Mouse (Mus musculus) midbrain, embryonic 16.5 days (tissue): ENCODE data around the gene Col4a3. TPM values are rescaled to one million over a fixed set of nuclear protein-coding genes. Genes with fewer than 3 reads are reported as not detected.
A peak's percentile ranks its signal among the peaks of the same experiment; 100 is the strongest.

Experiments
- ATAC-seq: fragments of 200-750 bp; cut with Nextera tagmentation; 2 replicates; pipeline ENCODE4 v1.8.0; 2017; ENCODE audit warnings: moderate TSS enrichment
- H3K27ac ChIP-seq: fragments of 300-500 bp; sonication (generic); 2 replicates; pipeline ENCODE4 v1.5.1; 2014; ENCODE audit warnings: mild to moderate bottlenecking, low read length, mixed read lengths
- H3K27me3 ChIP-seq: fragments of 300-500 bp; sonication (generic); 2 replicates; pipeline ENCODE4 v1.6.1; 2014; ENCODE audit warnings: low read depth, low read length, mixed read lengths; ENCODE audit not compliant: control insufficient read depth, insufficient read depth
- H3K36me3 ChIP-seq: fragments of 300-500 bp; sonication (generic); 2 replicates; pipeline ENCODE4 v1.6.1; 2014; ENCODE audit warnings: mild to moderate bottlenecking, low read length, moderate library complexity, mixed read lengths; ENCODE audit not compliant: control insufficient read depth, insufficient read depth
- H3K4me1 ChIP-seq: fragments of 300-500 bp; sonication (generic); 2 replicates; pipeline ENCODE4 v1.6.1; 2014; ENCODE audit warnings: mild to moderate bottlenecking, low read length, mixed read lengths; ENCODE audit not compliant: control insufficient read depth, insufficient read depth
- H3K4me2 ChIP-seq: fragments of 300-500 bp; sonication (generic); 2 replicates; pipeline ENCODE4 v1.6.1; 2014; ENCODE audit warnings: mild to moderate bottlenecking, low read length, mixed read lengths
- H3K4me3 ChIP-seq: fragments of 300-500 bp; sonication (generic); 2 replicates; pipeline ENCODE4 v1.5.1; 2014; ENCODE audit warnings: low read depth, mild to moderate bottlenecking, low read length, moderate library complexity, mixed read lengths
- H3K9ac ChIP-seq: fragments of 300-500 bp; sonication (generic); 2 replicates; pipeline ENCODE4 v1.6.1; 2014; ENCODE audit warnings: low read depth, low read length, mixed read lengths
- H3K9me3 ChIP-seq: fragments of 300-500 bp; sonication (generic); replicated peaks from 2 replicates; pipeline ENCODE4 v1.6.1; 2014; ENCODE audit warnings: mild to moderate bottlenecking, low read length, mixed read lengths; ENCODE audit not compliant: control insufficient read depth, poor library complexity, severe bottlenecking
- WGBS: fragments of 180-500 bp; shearing (Covaris S2); extraction: QIAGEN DNeasy Blood & Tissue Kit; methylation state at CpG from one replicate; pipeline ENCODE4 v1.1.7; 2014; 5-methylcytosine and 5-hydroxymethylcytosine counted together
- polyA plus RNA-seq: library from polyadenylated mRNA; unstranded; fragments of >200 nt; fragmentation: Nextera tagmentation; extraction: Ambion mirVana; gene quantifications from 2 replicates; pipeline ENCODE4 v1.2.1, GENCODE M21; 2015

Col4a3 gene
- polyA plus RNA-seq, 1 experiment from 2014 or later = 0.25 TPM

DNA sequence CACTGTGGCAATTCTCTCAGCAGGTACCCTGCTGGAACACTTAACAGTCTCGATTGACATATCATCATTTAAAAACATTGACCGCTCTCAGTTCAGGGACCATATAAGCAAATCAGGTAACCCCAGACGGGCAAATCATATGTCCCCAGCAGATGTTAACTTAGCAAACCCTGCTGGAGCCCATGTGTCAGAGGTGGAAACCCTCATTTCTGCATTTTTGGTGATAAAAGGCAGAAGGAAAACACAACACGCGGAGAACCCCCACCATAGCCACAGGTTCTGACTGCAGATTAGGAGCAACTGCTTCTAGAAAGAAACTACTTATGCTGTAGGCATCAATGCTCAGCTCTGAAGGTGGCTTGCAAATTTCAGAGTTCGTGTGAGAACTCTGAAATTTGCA is 38.2 kb downstream of the Col4a3 start:
- H3K4me2 ChIP-seq = no peak overlapping the region
- H3K9me3 ChIP-seq = no peaks in the 10 kb centered on the region
- H3K9ac ChIP-seq = no peak overlapping the region
- H3K4me1 ChIP-seq = no peaks in the 10 kb centered on the region
- H3K27me3 ChIP-seq = no peaks in the 10 kb centered on the region
- no peak for ATAC-seq
- H3K36me3 ChIP-seq = no peaks in the 10 kb centered on the region
- WGBS = 83% methylated on average over 6 of the region's 6 CpGs
- no peak overlapping the region for H3K4me3 ChIP-seq
- no peak overlapping the region for H3K27ac ChIP-seq

DNA sequence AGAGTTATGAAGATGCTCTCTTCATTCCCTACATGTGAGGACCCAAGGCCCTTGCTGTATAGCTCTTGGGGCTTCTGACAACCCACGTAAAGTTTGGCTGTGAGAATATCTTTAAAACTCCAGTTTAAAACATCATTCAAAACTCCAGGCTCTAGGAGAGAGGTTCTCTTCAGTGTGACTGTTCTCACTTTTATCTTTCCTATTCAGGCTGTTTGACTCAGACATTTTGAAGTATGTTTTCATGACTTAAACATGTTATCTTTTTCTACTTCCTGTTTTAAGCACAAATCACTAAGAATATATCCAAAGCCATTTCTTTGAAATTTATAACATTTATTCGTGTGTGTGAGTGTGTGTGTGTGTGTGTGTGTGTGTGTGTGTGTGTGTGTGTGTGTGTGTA is 38.8 kb downstream of the Col4a3 start:
- H3K9ac ChIP-seq = no peak overlapping the region
- no peak for ATAC-seq

DNA sequence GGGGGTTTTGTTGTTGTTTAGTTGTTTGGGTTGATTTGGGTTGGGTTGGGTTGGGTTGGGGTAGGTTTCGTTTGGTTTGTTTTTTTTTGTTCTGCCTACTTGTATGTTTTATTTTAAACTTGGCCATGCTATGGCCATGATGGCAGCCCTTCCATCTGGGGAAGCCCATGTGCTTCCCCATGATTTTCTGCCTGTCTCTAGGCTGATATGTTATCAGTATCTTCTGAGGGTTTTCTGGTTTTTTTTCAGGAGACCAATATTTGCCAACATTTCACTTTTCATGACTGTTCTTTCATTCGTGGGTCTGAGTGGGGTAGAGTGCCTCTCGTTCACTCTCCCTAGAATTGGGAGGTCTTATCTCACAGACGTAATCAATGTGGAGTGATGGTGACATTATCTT is 40.9 kb downstream of the Col4a3 start:
- no peak for ATAC-seq
- WGBS = 82% methylated on average over 4 of the region's 4 CpGs
- no peaks in the 10 kb centered on the region for H3K27me3 ChIP-seq
- no peaks in the 10 kb centered on the region for H3K4me1 ChIP-seq
- no peaks in the 10 kb centered on the region for H3K9me3 ChIP-seq
- H3K27ac ChIP-seq = no peak overlapping the region
- no peak overlapping the region for H3K4me3 ChIP-seq
- H3K36me3 ChIP-seq = no peaks in the 10 kb centered on the region
- no peak overlapping the region for H3K4me2 ChIP-seq
- H3K9ac ChIP-seq = no peak overlapping the region

More for the DNA sequence above, 38.8 kb downstream of the Col4a3 start:
- Histone ChIP-seq H3K36me3 (no peaks in the 10 kb centered on the region), H3K9me3 (no peaks in the 10 kb centered on the region), H3K27ac (no peak overlapping the region), H3K27me3 (no peaks in the 10 kb centered on the region), H3K4me2 (no peak overlapping the region), H3K4me1 (no peaks in the 10 kb centered on the region), H3K4me3 (no peak overlapping the region)
- WGBS = 85% methylated on average over 2 of the region's 2 CpGs

DNA sequence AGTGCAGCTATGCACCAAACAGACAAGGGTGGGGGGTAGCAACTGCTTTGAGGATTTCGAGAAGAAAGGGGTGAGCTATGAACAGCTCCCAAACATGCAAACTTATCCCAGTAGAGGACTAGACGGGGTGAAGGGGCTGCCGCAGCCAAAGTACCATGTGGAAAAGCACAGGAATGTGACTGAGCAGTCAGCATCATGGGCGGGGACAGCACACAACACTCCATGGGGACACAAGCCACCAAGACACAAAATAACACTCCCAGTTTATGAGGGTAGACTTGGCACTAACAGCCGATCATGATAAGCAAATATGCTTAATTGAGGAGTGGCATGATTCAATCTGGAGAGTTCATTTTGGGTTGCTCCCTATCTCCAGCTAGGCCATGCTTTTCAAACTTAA is 42.8 kb downstream of the Col4a3 start:
- Histone ChIP-seq H3K4me2 (no peak overlapping the region), H3K4me3 (no peak overlapping the region), H3K4me1 (no peaks in the 10 kb centered on the region), H3K9ac (no peak overlapping the region), H3K36me3 (no peaks in the 10 kb centered on the region), H3K9me3 (no peaks in the 10 kb centered on the region), H3K27ac (no peak overlapping the region), H3K27me3 (no peaks in the 10 kb centered on the region)
- WGBS = 89% methylated on average over 5 of the region's 5 CpGs
- no peak for ATAC-seq

DNA sequence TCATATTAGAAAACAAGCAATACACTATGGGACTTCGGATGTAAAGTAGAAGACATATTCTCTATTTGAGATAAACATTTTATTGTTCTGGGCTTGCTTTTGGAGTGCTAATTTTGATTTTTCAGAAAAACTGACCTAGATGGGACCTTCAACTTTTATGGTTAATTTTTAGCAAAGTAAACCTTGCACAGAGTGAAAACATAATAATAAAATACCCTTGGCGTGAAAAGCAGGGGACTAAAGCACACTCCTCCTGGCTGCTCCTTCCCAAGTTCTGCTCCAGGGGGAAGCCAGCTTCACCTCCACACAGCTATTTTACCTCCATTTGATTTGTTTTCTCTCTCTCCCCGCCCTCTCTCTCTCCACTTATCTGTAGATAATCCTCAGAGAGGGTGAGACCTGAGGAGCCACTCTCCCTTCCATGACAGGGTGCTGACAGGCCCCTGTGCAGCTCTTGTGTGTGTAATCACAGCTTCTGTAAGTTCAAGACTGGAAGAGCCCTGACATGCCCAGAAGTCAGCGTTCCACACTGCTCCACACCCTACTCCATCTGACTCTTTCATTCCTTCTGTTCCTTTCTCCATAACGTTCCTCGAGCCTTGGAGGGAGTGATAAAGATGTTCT is 44.6 kb downstream of the Col4a3 start:
- Histone ChIP-seq H3K27me3 (no peaks in the 10 kb centered on the region), H3K9ac (no peak overlapping the region), H3K4me1 (no peaks in the 10 kb centered on the region), H3K4me2 (no peak overlapping the region), H3K4me3 (no peak overlapping the region), H3K36me3 (no peaks in the 10 kb centered on the region), H3K9me3 (no peaks in the 10 kb centered on the region), H3K27ac (no peak overlapping the region)
- no peak for ATAC-seq
- WGBS = 80% methylated on average over 6 of the region's 6 CpGs

DNA sequence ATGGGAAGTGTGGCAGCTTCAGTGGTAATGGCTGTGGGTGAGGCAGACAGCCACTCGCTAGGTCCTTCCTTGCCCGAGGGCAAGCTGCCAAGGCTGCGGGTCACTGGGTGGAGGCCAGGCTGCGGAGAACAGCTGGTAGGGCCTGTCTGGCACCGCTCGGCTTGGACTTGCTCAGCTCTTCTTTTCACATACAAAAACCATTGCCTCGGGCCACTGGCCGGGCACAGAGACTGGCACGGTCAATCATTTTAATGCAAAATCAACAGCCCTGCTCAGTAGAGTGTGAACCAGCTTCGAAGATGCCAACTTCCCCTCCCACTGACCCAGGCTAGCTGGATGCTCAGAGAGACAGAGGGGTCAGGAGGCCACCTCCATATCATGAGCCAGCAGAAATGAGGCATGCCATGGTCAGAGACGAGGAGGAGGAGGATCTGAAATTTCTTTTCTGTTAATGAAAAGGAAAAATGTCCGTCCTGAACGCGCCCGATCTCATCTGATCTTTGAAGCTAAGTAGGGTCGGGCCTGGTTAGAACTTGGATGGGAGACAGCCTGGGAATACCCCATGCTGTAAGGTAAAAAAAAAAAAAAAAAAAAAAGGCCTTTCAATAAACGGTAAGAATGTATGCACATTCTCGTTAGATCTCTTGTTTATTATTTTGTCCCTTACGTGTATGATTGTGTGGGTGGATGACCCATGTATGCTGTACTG is 48.0 kb downstream of the Col4a3 start:
- Histone ChIP-seq H3K9me3 (no peaks in the 10 kb centered on the region), H3K27ac (no peak overlapping the region), H3K4me3 (no peak overlapping the region), H3K9ac (no peak overlapping the region), H3K36me3 (no peaks in the 10 kb centered on the region), H3K27me3 (no peaks in the 10 kb centered on the region), H3K4me2 (no peak overlapping the region), H3K4me1 (no peaks in the 10 kb centered on the region)
- ATAC-seq = peak; percentile 67
- WGBS = 76% methylated on average over 19 of the region's 19 CpGs

DNA sequence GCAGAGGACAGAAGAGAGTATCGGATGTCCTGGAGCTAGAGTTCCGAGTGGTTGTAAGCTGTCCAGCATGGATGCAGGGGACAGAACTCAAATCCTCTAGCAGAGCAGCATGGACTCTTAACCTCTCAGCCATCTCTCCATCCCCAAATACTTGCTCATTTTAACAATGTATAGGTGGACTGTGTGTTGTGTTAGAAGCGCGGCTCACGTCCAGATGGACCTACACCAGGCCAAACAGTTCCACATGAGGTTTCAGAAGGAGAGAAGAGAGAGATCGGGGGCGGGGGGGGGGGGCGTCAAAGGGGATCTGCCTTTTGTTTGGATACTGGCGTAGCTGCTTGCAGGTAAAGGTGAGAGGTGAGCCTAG is 48.5 kb downstream of the Col4a3 start:
- no peaks in the 10 kb centered on the region for H3K4me1 ChIP-seq
- ATAC-seq = no peak
- H3K27me3 ChIP-seq = no peaks in the 10 kb centered on the region
- no peaks in the 10 kb centered on the region for H3K36me3 ChIP-seq
- H3K9me3 ChIP-seq = no peaks in the 10 kb centered on the region
- no peak overlapping the region for H3K4me3 ChIP-seq
- H3K27ac ChIP-seq = no peak overlapping the region
- no peak overlapping the region for H3K9ac ChIP-seq
- WGBS = 94% methylated on average over 8 of the region's 9 CpGs
- H3K4me2 ChIP-seq = no peak overlapping the region

DNA sequence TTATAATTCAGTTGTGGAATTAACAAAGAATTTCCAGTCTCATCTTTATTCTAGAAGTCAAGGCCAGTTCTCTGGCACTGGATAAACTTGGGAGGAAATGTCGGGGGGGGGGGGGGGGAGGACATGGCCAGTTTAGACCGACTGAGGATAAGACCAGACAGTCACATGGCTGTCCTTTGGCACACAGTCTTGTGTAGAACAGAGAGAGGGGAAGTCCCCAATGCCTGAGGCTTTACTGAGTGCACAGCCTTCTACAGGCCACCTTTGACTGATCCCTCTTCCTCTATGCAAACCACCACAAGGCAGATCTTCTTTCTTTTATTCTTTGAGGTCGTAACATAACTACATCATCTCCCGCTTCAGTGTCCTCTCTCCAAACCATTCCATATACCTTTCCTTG is 49.6 kb downstream of the Col4a3 start:
- no peaks in the 10 kb centered on the region for H3K9me3 ChIP-seq
- H3K36me3 ChIP-seq = no peaks in the 10 kb centered on the region
- H3K4me3 ChIP-seq = no peak overlapping the region
- no peak overlapping the region for H3K4me2 ChIP-seq
- H3K27me3 ChIP-seq = no peaks in the 10 kb centered on the region
- no peak for ATAC-seq
- no peaks in the 10 kb centered on the region for H3K4me1 ChIP-seq
- H3K9ac ChIP-seq = no peak overlapping the region
- 85% methylated on average over 4 of the region's 4 CpGs for WGBS
- no peak overlapping the region for H3K27ac ChIP-seq

DNA sequence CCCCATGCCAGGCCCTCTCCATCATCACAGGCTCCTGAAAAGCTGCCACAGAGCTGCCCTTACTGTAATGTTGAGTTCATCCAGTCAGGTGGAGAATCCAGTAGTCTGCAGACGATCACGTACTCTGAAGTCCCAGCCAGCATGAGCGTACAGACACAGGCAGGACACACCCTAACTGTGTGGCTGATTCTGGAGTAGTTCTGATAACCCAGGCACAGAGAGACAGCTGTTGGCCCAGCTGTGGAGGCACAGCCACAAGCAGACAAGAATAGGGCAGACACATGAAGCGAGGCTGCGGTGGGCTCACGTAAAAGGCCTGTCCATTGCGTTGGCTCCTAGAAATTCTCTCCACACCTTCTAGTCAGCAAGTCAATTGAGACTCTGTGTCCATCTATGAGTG is 50.7 kb downstream of the Col4a3 start:
- H3K9ac ChIP-seq = no peak overlapping the region
- H3K4me2 ChIP-seq = no peak overlapping the region
- no peaks in the 10 kb centered on the region for H3K36me3 ChIP-seq
- H3K4me1 ChIP-seq = 0 out of 2 replicates have a peak, but pooled peaks cover 2% of the 10 kb centered on the region
- no peaks in the 10 kb centered on the region for H3K9me3 ChIP-seq
- 95% methylated on average over 7 of the region's 7 CpGs for WGBS
- no peak for ATAC-seq
- H3K4me3 ChIP-seq = no peak overlapping the region
- H3K27ac ChIP-seq = no peak overlapping the region
- H3K27me3 ChIP-seq = no peaks in the 10 kb centered on the region
